Mouse (Mus musculus): ENCODE measurements around the gene Tra2a. TPM values are rescaled to one million over a fixed set of nuclear protein-coding genes. Genes with fewer than 3 reads are reported as not detected.

Gene Tra2a
- polyA plus RNA-seq, 1 experiment from 2014 or later: 140 TPM

DNA sequence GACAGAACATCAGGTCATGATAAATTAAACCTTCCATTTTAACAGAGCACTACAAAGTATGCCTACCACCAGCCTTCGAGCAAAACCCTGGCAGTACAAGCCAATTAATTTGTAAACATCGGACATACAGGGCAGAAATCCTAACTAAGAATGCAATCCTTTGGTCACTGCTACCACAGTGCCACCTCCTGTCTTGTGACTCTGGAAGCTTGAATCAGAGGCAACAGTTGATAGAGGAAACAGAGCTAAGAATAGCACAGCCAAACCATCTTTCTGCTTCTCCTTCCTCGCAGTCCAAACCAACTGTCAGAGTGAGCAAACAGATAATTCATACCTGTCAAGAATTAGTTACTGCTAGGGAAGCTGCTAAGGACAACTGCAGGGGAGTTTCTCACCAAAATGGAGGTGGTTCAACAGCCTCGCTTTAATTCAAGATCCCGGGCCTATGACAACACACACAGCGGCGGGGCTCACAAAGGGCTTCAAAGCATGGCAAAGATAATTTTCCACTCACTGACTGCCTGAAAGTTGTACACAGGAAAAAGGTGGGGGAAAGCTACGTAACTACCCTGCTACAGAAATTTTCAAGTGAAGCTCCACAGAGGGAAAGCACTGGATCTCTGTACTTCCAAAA lies 55.4 kb downstream of the Tra2a start:
- peaks cover 28% of the 10 kb centered on the region for H3K36me3 ChIP-seq
- H3K27me3 ChIP-seq: no peaks in the 10 kb centered on the region
- peak overlapping the region; percentile 22; the same call in 1 of the 2 replicates for H3K4me2 ChIP-seq
- 0 out of 2 replicates have a peak overlapping the region, but pooled peaks have one; percentile 10 for H3K27ac ChIP-seq (replicated peaks)
- H3K9ac ChIP-seq: no peak overlapping the region
- H3K4me3 ChIP-seq: no peak overlapping the region
- peaks cover 51% of the 10 kb centered on the region for H3K4me1 ChIP-seq (replicated peaks)
- no peak for ATAC-seq (ENCODE audit: low read depth)
- no peaks in the 10 kb centered on the region for H3K9me3 ChIP-seq
- 74% methylated on average over 8 of the region's 8 CpGs for WGBS

DNA sequence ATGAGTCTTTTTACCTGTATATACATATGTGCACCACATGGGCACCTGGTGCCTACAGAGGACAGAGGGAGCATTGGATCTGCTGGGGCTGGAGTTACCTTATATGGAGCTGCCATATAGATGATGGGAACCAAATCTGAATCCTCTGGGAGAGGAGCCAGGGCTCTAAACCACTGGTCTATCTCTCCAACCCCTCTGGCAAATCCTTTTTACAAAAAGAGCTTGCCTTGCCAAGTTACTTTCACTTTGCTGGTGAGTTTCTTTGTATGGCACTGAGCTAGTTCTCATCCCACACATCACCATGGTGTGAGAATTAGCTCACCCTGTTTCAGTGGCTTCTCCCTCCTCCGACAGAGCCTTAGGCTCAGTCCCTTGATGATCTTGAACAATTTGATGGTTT lies 57.4 kb downstream of the Tra2a start:
- no peak overlapping the region for H3K4me2 ChIP-seq
- no peak for ATAC-seq (ENCODE audit: low read depth)
- H3K9me3 ChIP-seq: no peaks in the 10 kb centered on the region
- no peak overlapping the region for H3K9ac ChIP-seq
- H3K27ac ChIP-seq (replicated peaks): 0 out of 2 replicates have a peak overlapping the region, but pooled peaks have one; percentile 4
- H3K36me3 ChIP-seq: peaks cover 30% of the 10 kb centered on the region
- no peak overlapping the region for H3K4me3 ChIP-seq
- WGBS: 79% methylated on average over 1 of the region's 1 CpGs
- H3K4me1 ChIP-seq (replicated peaks): peaks cover 45% of the 10 kb centered on the region
- H3K27me3 ChIP-seq: no peaks in the 10 kb centered on the region

DNA sequence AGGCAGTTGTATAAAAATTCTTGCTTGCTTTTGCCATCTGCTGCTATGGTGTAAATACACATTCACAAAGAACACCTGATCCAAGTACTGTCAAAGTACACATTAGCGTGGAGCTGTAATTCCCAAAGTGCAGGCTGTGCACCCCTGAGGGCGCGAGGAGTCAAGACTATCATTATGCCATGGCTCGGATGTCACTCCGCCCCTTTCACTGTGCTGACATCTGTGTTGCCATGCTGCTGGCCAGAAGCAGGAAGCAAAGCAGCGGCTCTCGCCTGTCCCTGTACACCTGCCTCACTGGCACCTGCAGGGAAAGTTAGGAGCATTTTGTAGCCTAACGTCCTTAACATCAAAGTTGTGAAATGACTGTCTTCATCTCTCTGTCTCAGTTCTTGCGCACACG lies 68.6 kb downstream of the Tra2a start:
- Histone ChIP-seq H3K4me1 (replicated peaks) (0 out of 2 replicates have a peak, but pooled peaks cover 6% of the 10 kb centered on the region), H3K36me3 (peaks cover 21% of the 10 kb centered on the region), H3K27ac (replicated peaks) (peak overlapping the region; percentile 33; the same call in 1 of the 2 replicates), H3K9ac (0 out of 2 replicates have a peak overlapping the region, but pooled peaks have one; percentile 3), H3K4me2 (no peak overlapping the region), H3K4me3 (no peak overlapping the region), H3K9me3 (0 out of 2 replicates have a peak, but pooled peaks cover 5% of the 10 kb centered on the region), H3K27me3 (no peaks in the 10 kb centered on the region)
- ATAC-seq (ENCODE audit: low read depth): no peak
- 71% methylated on average over 10 of the region's 10 CpGs for WGBS

DNA sequence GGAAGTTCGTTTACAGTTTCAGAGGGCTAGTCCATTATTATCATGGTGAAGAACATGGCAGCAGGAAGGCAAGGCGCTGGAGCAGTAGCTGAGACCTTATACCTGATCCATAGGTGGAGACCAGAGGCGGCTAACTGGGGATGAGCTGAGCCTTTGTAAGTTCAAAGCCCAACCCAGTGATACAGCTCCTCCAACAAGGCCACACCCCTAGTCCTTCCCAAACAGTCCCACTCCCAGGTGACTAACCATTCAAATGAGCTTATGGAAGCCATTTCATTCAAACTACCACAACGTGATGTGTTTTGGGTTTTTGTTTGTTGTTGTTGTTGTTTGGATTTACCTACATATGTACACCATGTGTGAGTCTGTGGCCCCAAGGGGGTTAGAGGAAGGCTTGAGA lies 69.3 kb downstream of the Tra2a start:
- H3K27me3 ChIP-seq: no peaks in the 10 kb centered on the region
- ATAC-seq (ENCODE audit: low read depth): no peak
- no peak overlapping the region for H3K4me3 ChIP-seq
- 0 out of 2 replicates have a peak, but pooled peaks cover 6% of the 10 kb centered on the region for H3K4me1 ChIP-seq (replicated peaks)
- 0 out of 2 replicates have a peak, but pooled peaks cover 5% of the 10 kb centered on the region for H3K9me3 ChIP-seq
- no peak overlapping the region for H3K27ac ChIP-seq (replicated peaks)
- no peak overlapping the region for H3K9ac ChIP-seq
- peaks cover 21% of the 10 kb centered on the region for H3K36me3 ChIP-seq
- no peak overlapping the region for H3K4me2 ChIP-seq
- WGBS: 97% methylated on average over 4 of the region's 4 CpGs

Other genes with a start within 250 kb of the Tra2a start
- 0.31 and 0.74 TPM in 2 replicates for gene Gpnmb, start 227.5 kb downstream of the Tra2a start, polyA plus RNA-seq (2015; fragmentation: Nextera tagmentation; extraction: Ambion mirVana)
- gene Malsu1, start 190.2 kb downstream of the Tra2a start, polyA plus RNA-seq (2015; fragmentation: Nextera tagmentation; extraction: Ambion mirVana): 70.2 and 73.9 TPM in 2 replicates
- gene Igf2bp3, start 49.1 kb downstream of the Tra2a start, polyA plus RNA-seq (2015; fragmentation: Nextera tagmentation; extraction: Ambion mirVana): 40.9 and 47.2 TPM in 2 replicates
- 8.8 and 11.6 TPM in 2 replicates for gene Ccdc126, start 55.2 kb upstream of the Tra2a start, polyA plus RNA-seq (2015; fragmentation: Nextera tagmentation; extraction: Ambion mirVana)
- gene Fam221a, start 103.7 kb upstream of the Tra2a start, polyA plus RNA-seq (2015; fragmentation: Nextera tagmentation; extraction: Ambion mirVana): 3.2 and 5.9 TPM in 2 replicates
- not detected in 2 replicates for gene Stk31, start 131.6 kb upstream of the Tra2a start, polyA plus RNA-seq (2015; fragmentation: Nextera tagmentation; extraction: Ambion mirVana)